Mouse (Mus musculus) heart, adult 2 months (tissue): ENCODE results near the gene Ufc1.

Source experiments
- CTCF ChIP-seq: fragments of 200-600 bp; IDR thresholded peaks from 2 replicates; pipeline ENCODE4 v1.8.1; 2022; ENCODE audit warnings: antibody characterized with exemption, mild to moderate bottlenecking, moderate library complexity
- POLR2A ChIP-seq: fragments of 200-500 bp; IDR thresholded peaks from 2 replicates; pipeline ENCODE4 v1.6.1; 2011; ENCODE audit warnings: mild to moderate bottlenecking, low read depth, low read length, control low read depth; ENCODE audit not compliant: insufficient read depth

DNA sequence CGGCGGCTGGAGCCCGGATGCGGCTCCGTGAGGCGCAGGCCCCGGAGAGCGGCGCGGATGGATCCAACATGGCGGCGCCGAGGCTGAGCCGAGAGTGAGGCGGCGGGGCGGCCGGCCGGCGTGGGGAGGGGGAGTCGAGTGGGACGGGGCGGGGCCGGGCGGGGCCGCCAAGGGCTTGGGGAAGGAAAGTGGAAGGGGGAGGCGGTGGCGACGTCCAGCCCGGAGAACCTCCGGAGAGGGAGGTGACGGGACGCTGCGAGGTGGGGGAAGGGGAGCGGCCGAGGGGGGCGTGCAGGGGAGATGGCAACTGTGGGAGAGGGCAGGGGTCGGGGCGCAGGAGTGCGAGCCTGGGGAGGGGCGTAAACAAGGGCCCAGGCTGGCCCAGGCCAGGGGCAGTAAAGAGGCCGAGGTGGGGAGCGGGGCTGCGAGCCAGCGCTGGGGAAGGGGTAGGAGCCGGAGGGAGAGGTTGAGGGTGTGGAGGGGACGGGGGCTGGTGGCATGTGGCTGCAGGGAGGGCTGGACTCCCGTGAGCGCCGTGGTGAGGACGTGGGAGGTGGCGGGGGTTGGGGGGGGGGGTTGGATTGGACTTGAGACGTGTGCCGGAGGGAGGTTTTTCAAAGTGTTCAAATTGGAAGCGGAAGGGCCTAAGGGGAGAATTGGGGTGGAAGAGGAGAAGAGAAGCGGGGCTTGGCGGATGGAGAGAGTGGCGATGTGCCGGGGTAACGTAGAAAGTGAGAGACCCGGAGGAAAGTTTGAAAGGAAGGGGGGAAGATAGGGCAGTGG, 34.8 kb upstream of the Ufc1 start:
- TF ChIP-seq POLR2A (0 out of 2 replicates have a peak, but pooled peaks have one; percentile 14), CTCF (no peak)
